Comparison of ENCODE assay signal across 8 mouse cellular contexts in genomic region chr1:89931120-89931519, GRCm38 (mm10). TPM values are rescaled to one million over a fixed set of nuclear protein-coding genes. Genes with fewer than 3 reads are reported as not detected.
DNase-seq lines count a peak whose midpoint lies in the region; ATAC-seq and TF ChIP-seq lines count a peak whose summit lies in the region.
"Had no signal": no experiment of that assay in that cellular context is flagged by ENCODE, and none has a peak within 500 bp of the region (broad histone marks: within the 10 kb centered on the region; RNA-seq: fewer than 3 reads in every experiment).

TSS of gene Gbx2 (minus strand) at chr1:89931179.

- H3K9me3 ChIP-seq in heart, postnatal 0 days (replicated peaks; ENCODE audit: control insufficient read depth, low read length), result no peaks in the 10 kb centered on the region
- H3K9me3 ChIP-seq in midbrain, embryonic 10.5 days (replicated peaks), result no peaks in the 10 kb centered on the region

- peaks cover 99% of the 10 kb centered on the region for H3K27me3 ChIP-seq in heart, postnatal 0 days (ENCODE audit: control insufficient read depth, insufficient read depth, low read length)
- peaks cover 100% of the 10 kb centered on the region for H3K27me3 ChIP-seq in midbrain, embryonic 10.5 days (ENCODE audit: low read depth, poor library complexity, severe bottlenecking)

- H3K4me2 ChIP-seq in heart, postnatal 0 days (ENCODE audit: low read depth, low read length), result peak within 1 kb of the TSS; percentile 69

- peaks cover 16% of the 10 kb centered on the region; the same call in 1 of the 2 replicates for H3K4me1 ChIP-seq in heart, postnatal 0 days (ENCODE audit: control insufficient read depth, insufficient read depth)
- peaks cover 92% of the 10 kb centered on the region for H3K4me1 ChIP-seq in midbrain, embryonic 10.5 days

- peak; percentile 98 for DNase-seq in ZHBTc4 (ENCODE audit: low read depth, low spot score)
- peak; percentile 40 for DNase-seq in c-Kit-positive CD71-positive TER-119-negative erythroid progenitor cells, embryonic 14.5 days (ENCODE audit: low read depth)
- peak; percentile 41 for DNase-seq in heart, postnatal 0 days (ENCODE audit: low spot score)
- peak; percentile 80 to 87 for DNase-seq in kidney, postnatal 4 days
- DNase-seq in midbrain, embryonic 10.5 days (ENCODE audit: low spot score), result peak; percentile 90
- DNase-seq in frontal cortex, postnatal 36 days (ENCODE audit: low spot score in 2 of 2), result no peak
- DNase-seq in right cerebral cortex, postnatal 25 days, result no peak

- no peak within 1 kb of the TSS for H3K27ac ChIP-seq in heart, postnatal 0 days (ENCODE audit: low read depth)
- H3K27ac ChIP-seq in midbrain, embryonic 10.5 days (replicated peaks), result peak within 1 kb of the TSS; percentile 81

- TF ChIP-seq CTCF in heart, postnatal 0 days (IDR thresholded peaks at IDR 0.05; ENCODE audit: low read depth), result no peak

- 1% methylated on average over 33 of the region's 33 CpGs for WGBS in heart, postnatal 0 days
- WGBS in midbrain, embryonic 10.5 days, result under 1% methylated on average over 33 of the region's 33 CpGs

- peak within 1 kb of the TSS; percentile 47 for H3K4me3 ChIP-seq in heart, postnatal 0 days (ENCODE audit: low read depth, low read length)
- H3K4me3 ChIP-seq in midbrain, embryonic 10.5 days, result peak within 1 kb of the TSS; percentile 63

- no peak for TF ChIP-seq EP300 in heart, postnatal 0 days (IDR thresholded peaks at IDR 0.05; ENCODE audit: low read depth)

- H3K9ac ChIP-seq in heart, postnatal 0 days (replicated peaks; ENCODE audit: low read depth, low read length), result no peak within 1 kb of the TSS

- H3K36me3 ChIP-seq in heart, postnatal 0 days (replicated peaks; ENCODE audit: control insufficient read depth, insufficient read depth, low read length), result no peaks in the 10 kb centered on the region
- H3K36me3 ChIP-seq in midbrain, embryonic 10.5 days, result no peaks in the 10 kb centered on the region

- peak; percentile 75 for ATAC-seq in heart, postnatal 0 days (ENCODE audit: insufficient read depth, low read depth)

RNA-seq across cellular contexts. Expression of gene Gbx2, which starts in this region (rescaled TPM):
- not detected in 2 replicates for total RNA-seq in heart, postnatal 0 days (2014; rRNA removed; ENCODE audit: low replicate concordance)
- not detected in 2 replicates for polyA plus RNA-seq in heart, postnatal 0 days (2015; fragmentation: Nextera tagmentation; extraction: Ambion mirVana)
- 3.6 and 4.6 TPM in 2 replicates for polyA plus RNA-seq in midbrain, embryonic 10.5 days (2016; fragmentation: Nextera tagmentation; extraction: Ambion mirVana)
- total RNA-seq: heart, postnatal 10 days had no signal

Comparison
In these comparisons a context has a peak if more than half of its experiments do, and no peak if none do; other contexts are left out.
1. Peak in DNase-seq, ATAC-seq, H3K4me3 ChIP-seq and H3K4me2 ChIP-seq in heart, postnatal 0 days; RNA of the gene not detected or under 1 TPM.
2. DNase-seq: peak in ZHBTc4 (single experiment), c-Kit-positive CD71-positive TER-119-negative erythroid progenitor cells, embryonic 14.5 days (single experiment), kidney, postnatal 4 days (2 of 2) and midbrain, embryonic 10.5 days (single experiment); none in frontal cortex, postnatal 36 days (0 of 2) and right cerebral cortex, postnatal 25 days (single experiment).